Mouse (Mus musculus): ENCODE data around the gene Etv2. TPM values are rescaled to one million over a fixed set of nuclear protein-coding genes. Genes with fewer than 3 reads are reported as not detected.

Etv2 gene
- polyA plus RNA-seq, 1 experiment from 2014 or later, result not detected

DNA sequence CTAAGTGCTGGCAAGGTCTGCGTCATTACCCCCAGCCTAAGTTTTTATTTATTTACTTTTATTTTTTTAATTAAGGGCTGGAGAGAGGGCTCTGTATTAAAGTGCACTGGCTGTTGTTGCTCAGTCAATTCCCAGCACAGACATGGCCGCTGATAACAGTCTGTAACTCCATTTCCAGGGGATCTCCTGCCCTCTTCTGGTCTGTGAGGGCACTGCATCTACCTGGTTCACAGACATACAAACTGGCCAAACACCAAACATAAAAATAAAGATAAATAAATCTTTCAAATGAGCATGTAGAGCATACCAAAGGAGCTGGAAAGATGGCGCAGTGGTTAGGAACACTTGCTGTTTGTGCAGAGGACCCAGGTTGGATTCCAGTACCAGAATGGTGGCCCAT lies 16.4 kb downstream of the Etv2 start:
- peaks cover 72% of the 10 kb centered on the region for H3K36me3 ChIP-seq (ENCODE audit: control insufficient read depth, insufficient read depth)
- H3K4me2 ChIP-seq (ENCODE audit: low read depth, low read length), result no peak overlapping the region
- WGBS, result 87% methylated on average over 3 of the region's 3 CpGs
- peaks cover 4% of the 10 kb centered on the region for H3K4me1 ChIP-seq (ENCODE audit: control insufficient read depth, insufficient read depth, low read length)
- ATAC-seq (replicated peaks; ENCODE audit: extremely low read depth, insufficient read depth, low FRiP score), result no peak
- no peak overlapping the region for H3K9ac ChIP-seq (ENCODE audit: low read length)
- no peak overlapping the region for H3K27ac ChIP-seq (ENCODE audit: low read length)
- no peaks in the 10 kb centered on the region for H3K27me3 ChIP-seq (ENCODE audit: control insufficient read depth, insufficient read depth, low read length)
- H3K4me3 ChIP-seq (ENCODE audit: low read length), result no peak overlapping the region
- H3K9me3 ChIP-seq (replicated peaks; ENCODE audit: control insufficient read depth, low read length), result no peaks in the 10 kb centered on the region

GRCm38 (mm10) chr7:30618658-30619057 lies 17.0 kb downstream of the Etv2 start:
- Histone ChIP-seq H3K9me3 (replicated peaks; ENCODE audit: control insufficient read depth, low read length) (no peaks in the 10 kb centered on the region), H3K27me3 (ENCODE audit: control insufficient read depth, insufficient read depth, low read length) (no peaks in the 10 kb centered on the region), H3K9ac (ENCODE audit: low read length) (no peak overlapping the region), H3K4me2 (ENCODE audit: low read depth, low read length) (no peak overlapping the region), H3K27ac (ENCODE audit: low read length) (no peak overlapping the region), H3K4me3 (ENCODE audit: low read length) (no peak overlapping the region), H3K4me1 (ENCODE audit: control insufficient read depth, insufficient read depth, low read length) (peaks cover 4% of the 10 kb centered on the region; the same call in 1 of the 2 replicates), H3K36me3 (ENCODE audit: control insufficient read depth, insufficient read depth) (peaks cover 67% of the 10 kb centered on the region)
- no peak for ATAC-seq (replicated peaks; ENCODE audit: extremely low read depth, insufficient read depth, low FRiP score)
- 95% methylated on average over 9 of the region's 9 CpGs for WGBS

GRCm38 (mm10) chr7:30615049-30615760 lies 20.4 kb downstream of the Etv2 start:
- WGBS, result 60% methylated on average over 5 of the region's 5 CpGs
- no peak; the same call in 1 of the 2 replicates for ATAC-seq (replicated peaks; ENCODE audit: extremely low read depth, insufficient read depth, low FRiP score)
- Histone ChIP-seq H3K9me3 (replicated peaks; ENCODE audit: control insufficient read depth, low read length) (no peaks in the 10 kb centered on the region), H3K27ac (ENCODE audit: low read length) (no peak overlapping the region), H3K4me3 (ENCODE audit: low read length) (no peak overlapping the region), H3K4me2 (ENCODE audit: low read depth, low read length) (no peak overlapping the region), H3K27me3 (ENCODE audit: control insufficient read depth, insufficient read depth, low read length) (no peaks in the 10 kb centered on the region), H3K36me3 (ENCODE audit: control insufficient read depth, insufficient read depth) (peaks cover 43% of the 10 kb centered on the region), H3K4me1 (ENCODE audit: control insufficient read depth, insufficient read depth, low read length) (peaks cover 4% of the 10 kb centered on the region), H3K9ac (ENCODE audit: low read length) (no peak overlapping the region)

GRCm38 (mm10) chr7:30614454-30614853 lies 21.2 kb downstream of the Etv2 start:
- H3K4me3 ChIP-seq (ENCODE audit: low read length), result no peak overlapping the region
- no peak overlapping the region for H3K27ac ChIP-seq (ENCODE audit: low read length)
- H3K27me3 ChIP-seq (ENCODE audit: control insufficient read depth, insufficient read depth, low read length), result no peaks in the 10 kb centered on the region
- peaks cover 11% of the 10 kb centered on the region for H3K4me1 ChIP-seq (ENCODE audit: control insufficient read depth, insufficient read depth, low read length)
- no peaks in the 10 kb centered on the region for H3K9me3 ChIP-seq (replicated peaks; ENCODE audit: control insufficient read depth, low read length)
- H3K9ac ChIP-seq (ENCODE audit: low read length), result no peak overlapping the region
- WGBS, result 74% methylated on average over 2 of the region's 2 CpGs
- H3K36me3 ChIP-seq (ENCODE audit: control insufficient read depth, insufficient read depth), result peaks cover 40% of the 10 kb centered on the region
- no peak overlapping the region for H3K4me2 ChIP-seq (ENCODE audit: low read depth, low read length)
- ATAC-seq (replicated peaks; ENCODE audit: extremely low read depth, insufficient read depth, low FRiP score), result no peak

DNA sequence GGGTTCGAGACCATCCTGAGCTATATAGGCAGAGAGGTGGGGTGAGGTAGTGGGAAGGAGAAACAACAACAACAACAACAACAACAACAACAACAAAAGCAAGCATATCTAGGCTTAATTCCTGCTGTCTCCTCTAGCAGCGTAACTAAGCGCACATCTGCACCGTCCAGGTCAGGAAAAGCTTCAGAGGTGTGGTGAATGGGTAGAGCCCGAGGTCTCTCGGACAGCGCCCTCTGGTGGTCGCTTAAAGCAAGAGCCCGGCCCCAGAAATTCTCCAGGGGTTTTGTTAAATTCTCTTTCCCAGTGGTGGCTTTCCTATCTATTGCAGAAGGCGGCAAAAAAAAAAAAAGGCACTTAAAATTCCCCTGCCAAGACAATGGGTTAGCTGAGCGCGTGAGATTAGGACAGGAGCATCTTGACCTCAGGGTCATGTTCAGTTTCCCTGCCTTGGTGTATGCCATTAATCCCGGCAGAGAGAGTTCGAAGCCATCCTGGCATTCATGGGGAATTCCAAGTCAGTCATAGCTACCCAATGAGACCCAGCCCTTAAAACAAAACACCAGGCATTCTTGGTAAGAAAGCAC lies 22.0 kb downstream of the Etv2 start:
- no peak overlapping the region for H3K9ac ChIP-seq (ENCODE audit: low read length)
- H3K4me1 ChIP-seq (ENCODE audit: control insufficient read depth, insufficient read depth, low read length), result peaks cover 11% of the 10 kb centered on the region
- H3K27ac ChIP-seq (ENCODE audit: low read length), result no peak overlapping the region
- ATAC-seq (replicated peaks; ENCODE audit: extremely low read depth, insufficient read depth, low FRiP score), result no peak
- H3K4me3 ChIP-seq (ENCODE audit: low read length), result no peak overlapping the region
- H3K27me3 ChIP-seq (ENCODE audit: control insufficient read depth, insufficient read depth, low read length), result no peaks in the 10 kb centered on the region
- H3K4me2 ChIP-seq (ENCODE audit: low read depth, low read length), result no peak overlapping the region
- H3K36me3 ChIP-seq (ENCODE audit: control insufficient read depth, insufficient read depth), result peaks cover 32% of the 10 kb centered on the region
- no peaks in the 10 kb centered on the region for H3K9me3 ChIP-seq (replicated peaks; ENCODE audit: control insufficient read depth, low read length)
- 24% methylated on average over 14 of the region's 14 CpGs for WGBS

DNA sequence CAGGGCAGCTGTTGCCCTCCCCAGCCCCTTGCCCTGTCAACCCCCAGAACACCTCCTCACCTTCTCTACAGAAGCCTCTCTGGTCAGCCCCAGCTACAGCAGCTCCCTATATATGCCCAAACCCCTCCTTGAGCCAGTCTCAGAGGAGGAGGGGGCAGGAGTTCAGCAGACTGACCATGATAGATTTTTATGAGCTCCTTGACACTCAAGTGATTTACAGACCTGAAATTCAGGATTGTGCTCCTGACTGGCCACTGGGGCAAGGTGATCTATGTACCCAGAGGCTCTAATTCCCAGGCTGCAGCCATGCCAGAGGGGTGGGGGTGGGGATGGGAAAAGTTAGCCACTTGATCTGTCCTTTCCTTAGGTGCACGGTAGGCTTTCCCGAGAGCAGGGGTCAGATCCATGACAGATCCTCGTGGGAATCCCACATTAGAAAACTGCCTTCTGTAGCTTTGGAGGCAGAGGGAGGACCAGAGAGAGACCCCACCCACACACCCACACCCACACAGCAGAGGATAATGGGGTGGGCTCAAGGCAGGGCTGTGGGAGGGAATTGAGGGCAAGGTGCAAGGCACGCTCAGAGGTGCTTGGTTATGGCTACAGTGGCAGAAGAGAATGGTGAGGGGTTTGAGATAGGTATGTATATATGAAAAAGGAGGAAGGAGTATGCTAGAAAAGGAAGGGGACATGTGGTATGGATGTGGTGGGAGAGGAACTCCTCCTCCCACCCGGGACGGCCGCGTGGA lies 22.8 kb downstream of the Etv2 start, which contains the start of gene Upk1a:
TSS of gene Upk1a (minus strand) at position 194 of the 749 bp plus-strand sequence.
- ATAC-seq (replicated peaks; ENCODE audit: extremely low read depth, insufficient read depth, low FRiP score), result no peak
- H3K4me3 ChIP-seq (ENCODE audit: low read length), result no peak within 1 kb of the TSS
- no peaks in the 10 kb centered on the region for H3K9me3 ChIP-seq (replicated peaks; ENCODE audit: control insufficient read depth, low read length)
- no peaks in the 10 kb centered on the region for H3K27me3 ChIP-seq (ENCODE audit: control insufficient read depth, insufficient read depth, low read length)
- 74% methylated on average over 8 of the region's 8 CpGs for WGBS
- no peak within 1 kb of the TSS for H3K9ac ChIP-seq (ENCODE audit: low read length)
- H3K36me3 ChIP-seq (ENCODE audit: control insufficient read depth, insufficient read depth), result peaks cover 24% of the 10 kb centered on the region
- H3K4me2 ChIP-seq (ENCODE audit: low read depth, low read length), result no peak within 1 kb of the TSS
- H3K4me1 ChIP-seq (ENCODE audit: control insufficient read depth, insufficient read depth, low read length), result peaks cover 11% of the 10 kb centered on the region
- H3K27ac ChIP-seq (ENCODE audit: low read length), result no peak within 1 kb of the TSS

DNA sequence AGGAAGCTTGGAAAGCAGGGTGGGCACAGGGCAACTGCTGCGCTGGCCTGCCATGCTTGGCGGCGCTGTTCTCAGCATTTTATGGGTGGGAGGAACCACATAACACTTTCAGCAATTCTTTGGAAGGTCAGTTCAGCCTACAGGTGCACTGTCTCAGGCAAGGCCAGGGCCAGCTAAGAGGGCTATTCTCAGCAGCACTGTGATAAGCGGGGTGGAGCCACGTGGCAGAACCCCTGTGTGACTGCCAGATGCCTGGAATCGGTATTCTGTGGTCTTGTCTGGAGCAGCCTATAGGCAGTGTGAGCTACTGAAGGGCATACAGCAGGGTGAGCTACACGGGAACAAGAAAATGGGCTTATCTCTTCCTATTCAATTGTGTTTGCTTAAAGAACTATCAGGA lies 25.6 kb downstream of the Etv2 start:
- Histone ChIP-seq H3K4me2 (ENCODE audit: low read depth, low read length) (no peak overlapping the region), H3K4me3 (ENCODE audit: low read length) (no peak overlapping the region), H3K36me3 (ENCODE audit: control insufficient read depth, insufficient read depth) (no peaks in the 10 kb centered on the region), H3K4me1 (ENCODE audit: control insufficient read depth, insufficient read depth, low read length) (peaks cover 11% of the 10 kb centered on the region), H3K27me3 (ENCODE audit: control insufficient read depth, insufficient read depth, low read length) (no peaks in the 10 kb centered on the region), H3K27ac (ENCODE audit: low read length) (peak overlapping the region; percentile 64), H3K9ac (ENCODE audit: low read length) (0 out of 2 replicates have a peak overlapping the region, but pooled peaks have one; percentile 31), H3K9me3 (replicated peaks; ENCODE audit: control insufficient read depth, low read length) (no peaks in the 10 kb centered on the region)
- WGBS, result 33% methylated on average over 7 of the region's 7 CpGs
- ATAC-seq (replicated peaks; ENCODE audit: extremely low read depth, insufficient read depth, low FRiP score), result peak; percentile 88

DNA sequence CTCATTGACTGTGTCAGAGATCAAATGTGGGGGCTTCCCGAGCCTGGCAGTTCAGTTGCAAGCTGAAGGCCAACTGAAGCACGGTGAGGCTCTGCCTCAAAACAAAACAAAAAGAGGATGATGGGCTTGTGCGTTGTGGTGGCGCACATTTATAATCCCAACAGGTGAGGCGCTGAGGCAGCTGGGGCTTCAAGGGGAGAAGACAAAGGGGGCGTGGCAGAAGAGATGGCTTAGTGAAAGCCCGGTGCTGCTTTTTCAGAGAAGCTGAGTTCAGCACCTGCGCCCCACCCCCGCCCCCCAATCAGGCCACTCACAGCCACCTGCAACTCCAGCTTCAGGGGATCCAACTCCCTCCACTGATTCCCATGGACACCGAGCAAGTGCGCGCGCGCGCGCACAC lies 27.2 kb downstream of the Etv2 start:
- no peaks in the 10 kb centered on the region for H3K27me3 ChIP-seq (ENCODE audit: control insufficient read depth, insufficient read depth, low read length)
- no peak overlapping the region for H3K9ac ChIP-seq (ENCODE audit: low read length)
- WGBS, result 42% methylated on average over 16 of the region's 16 CpGs
- H3K4me1 ChIP-seq (ENCODE audit: control insufficient read depth, insufficient read depth, low read length), result peaks cover 11% of the 10 kb centered on the region
- no peak overlapping the region for H3K4me3 ChIP-seq (ENCODE audit: low read length)
- ATAC-seq (replicated peaks; ENCODE audit: extremely low read depth, insufficient read depth, low FRiP score), result no peak
- no peak overlapping the region for H3K27ac ChIP-seq (ENCODE audit: low read length)
- H3K36me3 ChIP-seq (ENCODE audit: control insufficient read depth, insufficient read depth), result no peaks in the 10 kb centered on the region
- no peaks in the 10 kb centered on the region for H3K9me3 ChIP-seq (replicated peaks; ENCODE audit: control insufficient read depth, low read length)
- H3K4me2 ChIP-seq (ENCODE audit: low read depth, low read length), result no peak overlapping the region

Measured in heart, embryonic 16.5 days (tissue).